Mouse (Mus musculus) cerebral cortex, adult 2 months (tissue): Measurements from ENCODE around the gene Nyap2.

Source experiments
- WGBS: fragments of 180-500 bp; shearing (Covaris S2); methylation state at CpG from one replicate; pipeline ENCODE4 v1.1.7; 2018; 5-methylcytosine and 5-hydroxymethylcytosine counted together

The Nyap2 gene

DNA sequence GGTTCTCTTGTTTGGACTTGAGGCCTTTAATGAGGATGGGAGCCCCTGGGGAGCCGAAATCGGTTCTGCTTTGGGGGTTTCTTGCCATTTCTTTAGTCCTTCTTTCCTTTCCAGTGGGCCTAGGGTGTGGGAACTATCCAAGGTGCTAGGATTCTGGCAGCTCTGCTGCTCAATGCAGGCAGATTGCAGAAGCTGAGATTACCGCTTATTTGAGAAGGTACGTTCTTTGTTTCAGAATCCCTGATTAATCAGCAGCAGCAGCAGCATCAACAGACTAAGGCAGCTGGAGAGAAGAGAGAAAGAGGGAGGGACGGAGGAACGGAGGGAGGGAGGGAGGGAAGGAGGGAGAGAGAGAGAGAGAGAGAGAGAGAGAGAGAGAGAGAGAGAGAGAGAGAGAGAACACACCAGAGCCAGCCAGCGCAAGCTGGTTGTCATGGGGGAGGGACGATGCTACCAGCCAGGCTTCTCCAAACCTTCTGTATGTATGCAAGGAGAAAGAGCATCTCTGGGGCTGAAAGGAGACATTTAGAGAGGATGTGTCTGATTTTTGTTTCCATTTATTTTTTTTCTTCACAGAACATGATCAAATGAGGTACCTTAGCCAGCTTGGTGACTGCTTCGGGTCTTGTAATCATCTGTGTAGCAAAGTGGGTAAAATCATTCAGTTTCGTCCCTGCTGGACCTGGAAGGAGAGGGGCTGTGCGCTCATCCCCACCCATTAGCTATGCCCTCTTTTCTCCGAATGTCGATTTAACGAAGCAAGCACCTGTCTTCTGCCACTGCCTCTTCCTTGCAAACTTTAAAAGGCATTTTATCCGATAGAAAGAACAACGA, at the start of gene Nyap2:
Nyap2 (plus strand) TSS at position 120 of the 834 bp plus-strand sequence.
- 8% methylated on average over 16 of the region's 16 CpGs for WGBS

DNA sequence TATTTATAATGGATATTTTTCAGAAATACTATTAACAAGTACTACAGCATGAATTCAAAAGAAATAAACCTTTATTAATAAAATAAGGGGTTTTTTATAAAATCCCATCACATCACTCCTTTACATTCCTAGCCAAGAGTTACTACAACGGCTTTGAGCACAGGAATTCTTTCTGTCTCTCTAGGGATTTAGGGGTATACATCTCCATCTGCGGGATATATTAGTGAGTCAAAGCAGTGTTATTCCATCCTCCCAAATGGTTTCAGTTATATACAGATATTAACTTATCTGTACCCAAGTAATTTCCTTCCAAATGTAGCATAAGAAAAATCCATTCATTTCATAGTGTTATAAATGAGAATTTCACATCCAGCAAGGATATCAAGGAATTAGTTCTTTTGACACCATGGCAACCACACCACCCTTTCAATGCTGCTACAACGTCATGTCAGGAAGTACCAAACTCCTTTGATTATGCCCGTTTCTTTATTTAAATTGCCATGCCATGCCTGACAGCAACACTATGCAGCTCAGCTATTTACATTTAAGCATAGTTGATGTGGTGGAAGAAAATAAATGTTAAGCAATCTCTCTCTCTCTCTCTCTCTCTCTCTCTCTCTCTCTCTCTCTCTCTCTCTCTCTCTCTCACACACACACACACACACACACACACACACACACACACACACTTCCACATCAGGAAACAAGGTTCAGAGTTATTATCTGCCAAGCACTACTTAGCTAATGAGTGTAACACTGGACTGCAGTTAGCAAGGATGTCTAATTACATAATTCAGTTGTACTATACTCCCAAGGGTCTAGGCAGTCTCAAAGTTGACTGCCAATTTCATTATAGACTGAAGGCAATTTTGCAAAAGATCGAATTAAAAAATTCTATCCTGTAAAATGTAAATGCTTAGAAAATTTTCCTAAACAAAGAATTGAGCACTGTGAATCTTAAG, 33.6 kb upstream of the Nyap2 start:
- 39% methylated on average over 5 of the region's 5 CpGs for WGBS

DNA sequence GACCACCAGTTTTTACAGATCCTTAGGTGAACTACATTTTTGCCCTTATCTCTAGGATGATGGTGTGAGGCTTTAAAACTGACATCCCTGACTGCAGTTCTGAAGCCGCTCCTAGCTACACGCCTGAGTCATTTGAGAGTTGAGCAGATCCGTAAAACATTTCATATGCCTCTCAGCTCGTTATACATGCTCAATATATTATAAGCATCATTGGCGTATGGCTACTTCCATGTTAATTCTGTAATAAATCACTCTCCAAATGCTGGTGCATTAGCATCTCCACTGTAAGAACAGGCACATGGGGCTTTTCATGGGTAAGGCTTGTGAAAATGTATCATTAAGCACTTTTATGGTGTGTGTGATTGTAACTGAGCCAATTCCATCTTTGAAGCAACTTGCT, 18.4 kb upstream of the Nyap2 start:
- WGBS: 88% methylated on average over 5 of the region's 5 CpGs

DNA sequence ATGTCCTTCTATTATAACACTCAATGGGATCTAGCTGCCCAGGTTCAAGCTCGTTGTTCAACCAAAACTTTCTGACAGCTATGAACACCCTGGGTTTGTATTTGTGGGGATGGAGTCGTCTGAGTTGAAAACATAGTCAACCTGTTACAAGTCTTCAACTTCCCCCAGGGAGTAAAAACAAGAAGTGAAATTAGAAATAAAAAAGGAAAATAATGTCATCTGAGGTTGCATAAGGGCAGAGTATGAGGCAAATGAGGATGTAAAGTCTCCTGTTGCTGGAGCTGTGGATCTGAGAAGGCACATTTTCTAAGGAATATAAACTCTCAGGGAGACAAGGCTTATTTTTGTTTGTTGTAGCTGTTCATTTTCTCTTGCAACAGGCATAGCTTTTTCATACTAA, 17.9 kb upstream of the Nyap2 start:
- WGBS: 60% methylated on average over 2 of the region's 2 CpGs

DNA sequence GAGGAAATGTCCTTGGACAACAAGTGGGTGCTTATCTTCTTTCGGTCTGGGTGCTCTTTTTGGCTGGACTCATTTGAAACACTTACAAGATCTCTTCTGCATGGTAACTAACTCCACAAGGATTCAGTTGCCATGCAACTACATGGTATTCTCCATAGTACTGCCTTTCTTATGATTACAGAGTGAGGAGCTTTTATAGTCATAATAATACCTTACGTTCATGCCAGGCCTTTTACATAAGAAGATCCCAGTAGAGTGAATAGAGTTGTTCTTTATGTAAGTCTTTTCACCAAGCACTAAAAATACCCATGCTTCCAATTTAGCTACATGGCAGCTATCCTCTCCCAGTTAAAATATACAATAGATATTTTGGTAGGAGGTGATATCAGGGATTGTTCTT, 13.9 kb upstream of the Nyap2 start:
- WGBS: 36% methylated on average over 2 of the region's 2 CpGs

DNA sequence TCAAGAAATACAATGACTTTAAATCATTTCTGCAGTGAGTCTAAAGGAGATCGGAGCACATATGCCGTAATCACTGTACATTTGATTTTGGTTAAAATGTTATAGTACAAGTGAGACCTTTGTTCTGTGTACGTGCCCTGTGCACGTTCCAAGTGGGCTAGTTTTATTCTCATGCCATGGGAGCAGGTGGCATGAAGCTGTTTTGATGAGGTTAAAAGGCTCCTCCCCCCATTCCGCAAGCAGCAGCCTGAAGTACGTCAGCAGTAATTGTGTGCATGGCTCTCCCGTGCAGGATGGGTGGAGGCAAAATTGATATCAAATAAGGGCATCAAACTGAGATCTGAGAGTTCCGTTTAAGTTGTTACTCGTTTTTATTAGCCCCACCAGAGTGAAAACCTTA, 491 bp upstream of the Nyap2 start:
- WGBS: 27% methylated on average over 9 of the region's 9 CpGs

DNA sequence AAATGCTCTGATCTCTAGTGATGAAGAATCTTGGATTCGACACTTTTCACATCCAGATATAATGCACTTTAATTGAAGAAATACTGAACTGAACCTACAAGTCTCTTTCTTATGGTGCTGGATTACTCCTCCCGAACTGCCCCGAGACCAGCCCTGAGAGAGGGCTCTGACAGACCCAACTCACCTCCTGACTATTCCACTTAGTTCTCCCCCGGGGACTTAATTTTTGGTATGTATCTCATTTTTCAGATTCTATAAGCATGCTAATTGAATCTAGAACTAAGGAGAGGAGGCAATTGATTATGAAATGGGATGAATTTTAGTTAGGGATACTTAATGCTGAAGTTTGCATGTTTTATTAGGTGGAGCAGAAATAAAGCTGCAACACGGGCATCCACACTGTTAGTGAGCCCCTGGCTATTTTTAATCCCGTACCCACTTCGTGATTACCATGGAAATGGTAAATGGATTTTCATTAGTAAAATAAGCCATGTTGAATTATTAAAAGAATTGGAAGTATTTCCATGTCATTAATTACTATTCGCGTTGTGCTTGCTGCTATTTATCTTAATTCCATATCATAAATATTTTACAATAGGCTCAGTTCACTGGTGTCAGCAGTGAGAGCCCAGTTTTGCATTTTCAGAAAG, 1.0 kb downstream of the Nyap2 start:
- WGBS: 36% methylated on average over 9 of the region's 9 CpGs

DNA sequence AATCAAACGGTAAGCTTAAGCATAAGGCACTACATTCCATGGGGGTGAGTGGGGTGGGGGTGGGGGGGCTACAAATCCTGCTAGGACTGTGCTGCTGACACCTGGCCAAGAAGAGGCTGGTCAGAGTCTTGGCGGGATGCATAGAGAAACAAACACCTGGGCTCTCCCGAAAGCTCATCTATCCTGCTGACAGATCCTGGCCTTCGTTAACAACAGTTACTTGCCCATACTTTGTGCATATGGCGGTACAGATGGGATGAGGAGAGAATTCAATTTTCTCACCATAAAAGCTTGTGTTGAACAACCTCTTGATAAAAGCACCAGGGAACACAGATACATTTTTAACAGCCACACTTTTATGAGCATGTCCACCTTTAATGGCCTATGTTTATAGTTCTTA, 10.7 kb downstream of the Nyap2 start:
- 70% methylated on average over 5 of the region's 5 CpGs for WGBS

DNA sequence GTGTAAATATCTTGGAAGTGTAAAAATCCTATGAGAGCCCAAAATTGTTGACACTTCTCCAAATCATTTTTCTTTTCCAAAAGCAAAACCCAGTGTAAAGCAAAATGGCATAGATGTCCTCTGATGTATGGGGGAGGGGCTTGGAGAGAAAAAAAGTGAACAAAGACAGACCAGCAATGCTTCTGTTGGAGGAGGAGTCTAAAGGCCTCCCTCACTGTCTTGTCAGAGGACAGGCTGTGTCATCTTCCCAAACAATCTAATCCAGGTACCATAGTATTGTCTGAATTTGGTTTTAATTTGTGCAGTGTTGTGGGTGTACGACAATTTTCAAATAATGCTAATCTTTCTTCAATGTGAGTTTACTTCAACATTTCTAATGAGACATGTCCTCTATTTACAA, 13.7 kb downstream of the Nyap2 start:
- 61% methylated on average over 1 of the region's 1 CpGs for WGBS

DNA sequence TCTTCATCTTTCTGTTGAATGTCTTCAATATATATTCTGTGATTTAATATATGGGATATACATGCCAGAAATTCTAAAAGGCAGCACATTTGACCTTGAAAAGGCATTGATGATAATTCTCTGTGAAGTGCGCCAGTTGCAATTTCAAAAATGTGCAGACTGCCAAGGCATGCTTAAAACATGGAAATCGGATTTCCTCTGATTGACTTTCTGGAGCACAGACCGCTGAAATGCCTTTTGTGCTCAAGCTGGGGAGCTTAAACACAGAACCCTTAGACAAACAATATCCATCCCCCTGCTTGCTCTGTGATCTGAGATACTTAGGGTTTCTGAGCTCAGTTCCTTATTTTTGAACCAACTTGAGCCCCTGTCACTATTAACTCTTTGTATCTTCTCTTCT, 14.2 kb downstream of the Nyap2 start:
- 57% methylated on average over 3 of the region's 3 CpGs for WGBS

DNA sequence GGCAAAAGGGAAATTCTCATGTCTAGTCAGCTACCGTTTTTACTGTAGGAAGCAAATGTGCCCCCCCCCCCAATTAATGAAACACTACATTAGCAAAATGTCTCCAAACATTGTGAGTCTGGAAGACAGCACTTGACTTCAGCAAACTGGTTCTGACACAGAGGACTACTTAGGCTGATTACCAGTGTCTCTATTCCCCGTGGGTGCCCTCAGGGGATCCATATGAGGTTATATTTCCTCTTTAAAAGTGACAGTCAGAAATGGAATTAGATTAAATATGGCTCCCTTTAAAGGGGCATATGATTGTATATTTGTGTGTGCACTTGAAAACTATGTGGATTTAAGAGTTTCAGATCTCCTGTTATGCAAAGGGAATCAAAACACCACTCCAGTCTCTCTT, 15.3 kb downstream of the Nyap2 start:
- WGBS: 81% methylated on average over 2 of the region's 2 CpGs

DNA sequence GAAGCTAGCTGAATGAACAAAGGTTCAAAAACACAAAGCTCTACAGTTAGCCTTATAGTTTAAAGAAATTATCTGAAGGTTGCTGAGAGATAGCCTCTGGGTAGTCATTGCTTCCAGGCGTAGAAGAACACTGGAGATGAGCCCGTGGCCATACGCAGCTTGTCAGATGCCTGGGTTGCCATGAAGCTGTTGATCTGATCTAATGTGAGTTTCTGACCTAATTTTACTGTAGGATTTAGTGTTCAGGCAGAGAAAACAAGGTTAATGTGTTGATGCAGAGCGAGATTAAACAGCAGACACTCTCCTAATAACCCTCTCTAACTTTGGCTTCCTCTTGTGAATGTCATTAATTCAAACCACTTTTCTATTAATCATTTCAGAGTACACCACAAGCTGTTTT, 16.1 kb downstream of the Nyap2 start:
- 91% methylated on average over 4 of the region's 4 CpGs for WGBS

DNA sequence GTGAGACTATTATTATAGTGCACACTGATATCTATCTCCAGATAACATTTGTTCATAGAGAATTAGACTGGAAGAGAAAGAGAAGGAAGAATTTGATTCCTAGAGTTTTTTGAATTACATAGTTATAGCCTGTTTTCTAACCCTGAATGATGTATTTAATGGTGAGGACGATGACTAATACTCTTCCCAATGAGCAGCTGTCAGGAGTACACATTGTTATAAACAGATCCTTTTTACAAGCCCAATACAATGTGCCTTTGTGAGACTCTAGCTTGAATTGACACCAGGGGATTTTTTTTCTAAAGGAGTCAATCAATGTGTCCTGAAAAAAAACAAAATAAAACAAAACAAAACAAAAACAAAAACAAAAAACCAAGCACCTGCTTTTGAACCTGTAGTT, 22.2 kb downstream of the Nyap2 start:
- 26% methylated on average over 1 of the region's 1 CpGs for WGBS

DNA sequence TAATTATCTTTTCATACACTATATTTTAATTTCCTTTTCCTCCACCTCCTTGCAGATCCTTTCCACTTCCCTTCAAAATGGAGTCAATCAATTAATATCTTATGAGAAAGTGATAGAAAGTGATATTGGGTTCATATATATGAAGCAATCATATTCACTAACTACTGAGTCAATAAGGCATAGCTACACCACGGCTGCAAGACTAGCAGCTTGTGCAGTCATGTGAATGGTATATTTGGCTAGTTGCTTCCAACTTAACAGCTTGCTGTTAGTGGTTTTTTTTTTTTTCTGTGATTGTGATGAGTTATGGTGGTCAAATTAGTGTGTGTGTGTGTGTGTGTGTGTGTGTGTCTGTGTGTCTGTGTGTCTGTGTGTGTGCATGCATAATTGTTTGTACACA, 25.0 kb downstream of the Nyap2 start:
- 46% methylated on average over 1 of the region's 1 CpGs for WGBS

DNA sequence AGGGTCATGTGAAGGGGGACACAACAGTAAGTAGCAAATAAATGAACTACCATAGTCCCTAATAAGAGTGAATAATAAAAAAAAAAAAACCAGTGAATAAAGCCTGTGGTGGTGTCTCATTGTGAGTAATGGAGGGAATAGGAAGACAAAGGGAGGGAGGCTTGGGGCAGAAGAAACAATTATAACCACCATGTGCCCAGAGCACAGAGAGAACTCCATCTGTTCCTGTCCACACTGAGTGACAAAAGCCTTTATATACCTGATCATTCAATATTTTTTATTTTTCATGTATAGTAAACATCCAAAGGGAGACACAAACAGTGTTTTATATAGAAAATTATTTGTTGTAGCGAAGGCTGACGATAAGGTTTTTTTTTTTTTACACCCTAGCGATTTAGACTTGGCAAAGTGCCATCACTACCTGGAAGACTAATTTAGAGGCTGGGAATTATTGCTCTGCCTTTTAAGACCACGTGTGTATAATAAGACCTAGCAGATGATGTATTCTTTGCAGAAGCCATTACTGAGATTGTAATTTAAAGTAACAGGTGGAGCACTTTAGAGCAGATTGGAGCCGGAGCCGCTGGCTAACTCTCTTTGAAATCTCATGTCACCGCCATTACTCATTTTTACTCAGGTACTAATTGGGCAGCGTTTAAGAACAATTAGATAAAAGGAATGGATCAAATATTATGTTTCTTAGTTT, 55.4 kb downstream of the Nyap2 start:
- 64% methylated on average over 8 of the region's 8 CpGs for WGBS

DNA sequence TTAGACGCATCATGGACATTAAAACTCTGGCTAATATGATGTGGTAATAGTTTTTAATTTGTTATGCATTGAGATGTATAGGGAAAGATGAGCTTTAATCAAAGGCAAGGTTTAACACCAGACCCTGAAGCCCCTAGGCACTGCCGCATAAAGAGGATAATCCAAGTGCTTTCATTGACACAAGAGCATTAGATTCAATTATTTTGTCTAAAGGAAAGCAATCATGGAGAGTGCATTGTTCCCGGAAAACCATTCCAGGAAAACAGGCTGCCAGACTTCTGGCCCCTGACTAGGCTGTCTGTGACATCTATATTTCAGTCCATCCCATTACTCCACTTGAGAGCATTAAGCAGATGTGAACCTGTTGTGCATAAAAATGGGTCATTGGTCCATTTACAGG, 92.5 kb downstream of the Nyap2 start:
- WGBS: 69% methylated on average over 3 of the region's 3 CpGs

DNA sequence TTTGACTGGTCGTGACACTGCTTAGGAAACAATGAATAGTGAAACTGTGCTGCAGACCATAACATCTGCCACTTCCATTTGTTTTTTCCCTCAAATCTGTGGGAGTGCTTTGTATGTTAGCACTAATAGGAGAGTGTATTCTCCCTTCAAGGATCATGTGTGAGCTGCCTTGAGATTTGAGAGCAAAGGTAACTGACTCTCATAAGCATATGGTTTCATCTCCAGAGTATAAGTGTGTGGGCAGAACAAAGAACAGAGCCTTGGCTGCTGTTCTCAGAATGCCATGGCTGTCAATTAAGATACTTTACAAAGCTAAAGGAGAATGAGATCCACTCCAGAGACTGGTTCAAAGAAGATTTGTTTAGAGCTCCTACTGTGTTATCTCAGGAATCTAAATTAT, 96.6 kb downstream of the Nyap2 start:
- WGBS: 53% methylated on average over 1 of the region's 1 CpGs

DNA sequence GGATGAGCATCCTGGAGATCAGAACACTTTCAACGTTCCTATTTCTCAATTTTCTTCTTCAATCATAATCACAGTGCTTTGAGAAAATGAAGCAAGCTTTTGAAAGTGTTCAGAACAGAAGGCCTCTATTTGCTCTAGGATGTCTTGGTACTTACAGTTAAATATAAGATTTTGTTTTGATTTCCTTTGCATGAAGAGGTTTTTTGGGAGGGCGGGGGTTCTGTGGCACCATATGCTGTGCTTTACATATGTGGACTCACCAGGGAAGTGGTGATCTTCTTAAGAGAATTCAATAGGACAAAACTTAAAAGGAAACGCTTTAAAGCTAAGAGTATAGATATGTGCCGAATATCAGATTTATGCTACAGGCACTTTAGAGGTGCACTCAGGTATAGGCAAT, 103.0 kb downstream of the Nyap2 start:
- 48% methylated on average over 4 of the region's 4 CpGs for WGBS

DNA sequence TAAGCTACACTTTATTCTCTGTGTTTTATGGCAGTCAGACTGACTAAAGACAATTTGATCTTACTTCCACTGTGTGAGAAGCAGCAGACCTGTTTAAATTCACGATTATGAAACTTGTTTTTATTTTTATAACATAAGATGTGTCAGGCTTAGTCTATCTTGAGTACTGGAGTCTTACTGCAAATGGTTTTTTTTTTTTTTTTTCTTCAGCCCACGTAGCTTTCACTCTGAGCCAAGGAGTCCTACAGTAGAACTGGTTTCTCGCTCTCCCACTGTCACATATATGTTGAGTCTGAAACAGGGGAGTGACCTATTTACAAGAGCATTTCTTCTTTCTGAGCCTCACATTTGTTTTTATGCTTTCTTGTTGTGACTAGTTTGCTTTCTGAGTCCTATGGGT, 103.9 kb downstream of the Nyap2 start:
- 42% methylated on average over 3 of the region's 3 CpGs for WGBS

DNA sequence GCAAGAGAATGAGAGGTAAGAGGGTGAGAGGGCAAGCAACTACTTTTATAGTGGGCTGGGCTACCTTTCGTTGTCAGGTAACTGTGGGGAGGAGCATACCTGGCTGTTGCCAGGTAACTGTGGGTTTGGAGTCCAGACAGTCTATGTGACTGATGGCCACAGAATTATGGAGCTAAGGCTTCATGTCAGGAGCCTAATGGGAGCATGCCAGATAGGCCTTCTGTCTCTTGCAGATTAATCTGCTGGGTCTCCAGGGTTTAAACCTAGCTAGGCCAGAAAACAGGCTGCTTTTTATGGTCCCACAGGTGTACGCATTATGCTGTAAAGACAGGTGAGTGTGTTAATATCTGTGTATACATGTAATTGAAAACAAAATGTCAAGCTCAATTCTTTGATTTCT, 132.8 kb downstream of the Nyap2 start:
- WGBS: 92% methylated on average over 2 of the region's 2 CpGs

DNA sequence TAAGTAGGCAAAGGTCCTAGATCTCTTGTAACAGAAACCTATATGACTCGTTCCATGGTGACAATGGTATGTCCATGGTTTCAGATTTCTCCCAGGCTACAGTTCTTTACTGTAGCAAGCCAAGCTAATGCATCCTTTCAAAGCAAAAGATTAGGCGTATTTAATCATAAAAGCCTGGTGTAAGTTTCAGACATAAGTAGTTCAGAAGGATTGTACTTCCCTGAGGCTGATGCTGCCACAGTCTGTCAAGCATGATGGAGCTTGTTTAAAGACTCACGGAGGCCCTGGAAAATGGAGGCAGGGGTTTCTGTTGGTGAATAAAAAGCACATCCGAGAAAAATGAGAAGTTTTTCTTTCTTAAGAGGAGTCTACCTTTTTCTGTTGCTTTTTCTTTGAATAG, 134.7 kb downstream of the Nyap2 start:
- WGBS: 81% methylated on average over 4 of the region's 4 CpGs

DNA sequence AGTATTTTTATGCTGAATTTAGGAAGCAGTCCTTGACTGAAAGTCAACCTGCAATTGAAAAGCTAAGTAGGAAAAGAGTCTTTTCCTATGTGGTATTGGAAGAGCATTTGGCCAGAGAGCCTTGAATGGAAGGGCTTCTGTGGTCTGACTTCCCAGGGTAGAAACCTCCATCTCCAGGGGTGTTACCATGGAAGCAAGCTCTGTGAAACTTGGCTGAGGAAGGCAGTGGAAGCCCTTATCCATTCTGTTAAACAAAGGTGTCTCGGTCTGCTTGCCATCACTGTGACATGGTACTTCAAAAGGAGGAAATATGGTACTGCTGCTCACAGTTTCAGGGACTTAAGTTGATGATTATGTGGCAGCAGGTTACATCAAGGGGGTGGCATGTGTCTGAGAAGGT, 143.0 kb downstream of the Nyap2 start:
- WGBS: 47% methylated on average over 1 of the region's 1 CpGs
